Mouse (Mus musculus) neural tube, embryonic 15.5 days (tissue): ENCODE measurements around the gene Tmem183a. TPM values are rescaled to one million over a fixed set of nuclear protein-coding genes. Genes with fewer than 3 reads are reported as not detected.

Experiments used
- ATAC-seq: fragments of 200-750 bp; cut with Nextera tagmentation; 2 replicates; pipeline ENCODE4 v1.8.0; 2017; ENCODE audit warnings: mild to moderate bottlenecking, moderate TSS enrichment, moderate library complexity; ENCODE audit not compliant: low FRiP score
- H3K27ac ChIP-seq: fragments of 300-500 bp; sonication (generic); replicated peaks from 2 replicates; pipeline ENCODE4 v1.5.1; 2015; ENCODE audit warnings: mild to moderate bottlenecking, inconsistent platforms
- H3K27me3 ChIP-seq: fragments of 300-500 bp; sonication (generic); replicated peaks from 2 replicates; pipeline ENCODE4 v1.6.1; 2015; ENCODE audit warnings: inconsistent platforms
- H3K36me3 ChIP-seq: fragments of 300-500 bp; sonication (generic); 2 replicates; pipeline ENCODE4 v1.6.1; 2015; ENCODE audit warnings: inconsistent platforms
- H3K4me1 ChIP-seq: fragments of 300-500 bp; sonication (generic); 2 replicates; pipeline ENCODE4 v1.6.1; 2015; ENCODE audit warnings: inconsistent platforms
- H3K4me2 ChIP-seq: fragments of 300-500 bp; sonication (generic); 2 replicates; pipeline ENCODE4 v1.6.1; 2015; ENCODE audit warnings: inconsistent platforms, mild to moderate bottlenecking, moderate library complexity
- H3K4me3 ChIP-seq: fragments of 300-500 bp; sonication (generic); replicated peaks from 2 replicates; pipeline ENCODE4 v1.5.1; 2015; ENCODE audit warnings: mild to moderate bottlenecking, inconsistent platforms
- H3K9ac ChIP-seq: fragments of 300-500 bp; sonication (generic); replicated peaks from 2 replicates; pipeline ENCODE4 v1.6.1; 2015; ENCODE audit warnings: mild to moderate bottlenecking, inconsistent platforms
- H3K9me3 ChIP-seq: fragments of 300-500 bp; sonication (generic); replicated peaks from 2 replicates; pipeline ENCODE4 v1.6.1; 2016; ENCODE audit warnings: inconsistent platforms
- WGBS: fragments of 180-500 bp; shearing (Covaris S2); methylation state at CpG from one replicate; pipeline ENCODE4 v1.1.7; 2015; ENCODE audit warnings: mixed read lengths; 5-methylcytosine and 5-hydroxymethylcytosine counted together
- polyA plus RNA-seq: library from polyadenylated mRNA; unstranded; fragments of >200 nt; fragmentation: Nextera tagmentation; extraction: Ambion mirVana; gene quantifications from 2 replicates; pipeline ENCODE4 v1.2.1, GENCODE M21; 2015

Tmem183a gene
- polyA plus RNA-seq, 1 experiment from 2014 or later, result 110 TPM

GRCm38 (mm10) chr1:134335211-134335923 is 26.4 kb downstream of the Tmem183a start:
- Histone ChIP-seq H3K4me3 (no peak overlapping the region), H3K9me3 (no peaks in the 10 kb centered on the region), H3K27ac (no peak overlapping the region), H3K4me2 (no peak overlapping the region), H3K27me3 (no peaks in the 10 kb centered on the region), H3K36me3 (no peaks in the 10 kb centered on the region; the same call in 1 of the 2 replicates), H3K9ac (no peak overlapping the region), H3K4me1 (peaks cover 11% of the 10 kb centered on the region)
- ATAC-seq, result no peak
- WGBS, result 77% methylated on average over 13 of the region's 13 CpGs

DNA sequence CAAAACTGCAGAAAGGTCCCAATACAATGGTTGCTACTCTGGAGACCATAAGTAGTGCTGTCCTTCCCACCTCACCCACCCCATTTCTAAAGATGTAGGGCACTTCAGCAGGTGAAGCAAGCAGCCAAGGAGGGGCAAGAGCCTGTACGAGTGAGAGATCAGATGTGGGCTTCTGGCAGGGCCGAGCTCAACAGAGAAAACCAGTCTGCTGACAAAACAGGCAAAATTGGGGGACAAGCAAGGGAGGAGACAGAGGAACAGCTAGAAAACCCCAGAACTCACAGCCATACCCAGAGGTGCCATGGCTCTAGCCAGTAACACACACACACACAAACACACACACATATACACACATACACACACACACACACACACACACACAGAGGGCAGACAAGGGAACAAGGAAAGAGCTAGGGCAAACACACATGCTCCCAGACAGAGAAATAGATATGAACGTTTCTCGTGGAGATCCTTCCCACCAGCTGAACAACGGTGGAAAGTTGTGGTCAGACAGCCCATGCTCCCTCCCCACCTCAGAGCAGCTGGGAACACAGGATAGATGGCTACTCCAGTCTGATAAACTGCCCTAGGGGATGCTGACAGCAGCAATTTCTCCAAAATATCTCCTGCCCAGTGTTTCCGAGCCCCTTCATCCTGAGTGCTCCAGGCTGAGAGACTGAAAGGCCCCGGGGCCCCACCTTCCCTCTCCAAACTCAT is 27.5 kb downstream of the Tmem183a start:
- Histone ChIP-seq H3K27ac (no peak overlapping the region), H3K36me3 (no peaks in the 10 kb centered on the region; the same call in 1 of the 2 replicates), H3K4me1 (peaks cover 11% of the 10 kb centered on the region), H3K4me3 (no peak overlapping the region), H3K27me3 (no peaks in the 10 kb centered on the region), H3K9ac (no peak overlapping the region), H3K4me2 (no peak overlapping the region), H3K9me3 (no peaks in the 10 kb centered on the region)
- WGBS, result 78% methylated on average over 7 of the region's 7 CpGs
- ATAC-seq, result no peak

GRCm38 (mm10) chr1:134333371-134334110 is 28.2 kb downstream of the Tmem183a start:
- H3K4me2 ChIP-seq, result no peak overlapping the region
- no peaks in the 10 kb centered on the region for H3K36me3 ChIP-seq
- no peak overlapping the region for H3K27ac ChIP-seq
- H3K27me3 ChIP-seq, result no peaks in the 10 kb centered on the region
- WGBS, result 83% methylated on average over 10 of the region's 10 CpGs
- H3K9ac ChIP-seq, result no peak overlapping the region
- no peak overlapping the region for H3K4me3 ChIP-seq
- peaks cover 11% of the 10 kb centered on the region for H3K4me1 ChIP-seq
- no peaks in the 10 kb centered on the region for H3K9me3 ChIP-seq
- ATAC-seq, result no peak

GRCm38 (mm10) chr1:134332770-134333271 is 29.0 kb downstream of the Tmem183a start, which contains the start of gene Ppfia4:
Gene Ppfia4, minus strand, starts transcription at chr1:134332928.
- Histone ChIP-seq H3K9ac (0 out of 2 replicates have a peak within 1 kb of the TSS, but pooled peaks have one; percentile 7), H3K4me2 (peak within 1 kb of the TSS; percentile 6; the same call in 1 of the 2 replicates), H3K27me3 (no peaks in the 10 kb centered on the region), H3K36me3 (0 out of 2 replicates have a peak, but pooled peaks cover 2% of the 10 kb centered on the region), H3K4me1 (peaks cover 11% of the 10 kb centered on the region), H3K9me3 (no peaks in the 10 kb centered on the region), H3K27ac (no peak within 1 kb of the TSS), H3K4me3 (no peak within 1 kb of the TSS)
- ATAC-seq, result peak; percentile 42; the same call in 1 of the 2 replicates
- WGBS, result 52% methylated on average over 13 of the region's 13 CpGs

- 0 out of 2 replicates have a peak, but pooled peaks have one; percentile 34 for ATAC-seq
- H3K9me3 ChIP-seq, result no peaks in the 10 kb centered on the region
- no peak overlapping the region for H3K27ac ChIP-seq
- H3K4me1 ChIP-seq, result peaks cover 11% of the 10 kb centered on the region
- no peak overlapping the region for H3K4me3 ChIP-seq
- H3K4me2 ChIP-seq, result no peak overlapping the region
- H3K27me3 ChIP-seq, result no peaks in the 10 kb centered on the region
- 64% methylated on average over 20 of the region's 20 CpGs for WGBS
- H3K9ac ChIP-seq, result no peak overlapping the region
- peaks cover 5% of the 10 kb centered on the region; the same call in 1 of the 2 replicates for H3K36me3 ChIP-seq
These were observed 29.7 kb downstream of the Tmem183a start for GRCm38 (mm10) chr1:134331879-134332635.

- no peak for ATAC-seq
These were observed 34.9 kb downstream of the Tmem183a start for GRCm38 (mm10) chr1:134326841-134327346.

GRCm38 (mm10) chr1:134322591-134322990 is 39.2 kb downstream of the Tmem183a start:
- H3K27ac ChIP-seq, result no peak overlapping the region
- no peaks in the 10 kb centered on the region for H3K27me3 ChIP-seq
- H3K36me3 ChIP-seq, result peaks cover 32% of the 10 kb centered on the region
- H3K4me2 ChIP-seq, result no peak overlapping the region
- H3K9me3 ChIP-seq, result no peaks in the 10 kb centered on the region
- no peak overlapping the region for H3K4me3 ChIP-seq
- 93% methylated on average over 6 of the region's 6 CpGs for WGBS
- peaks cover 6% of the 10 kb centered on the region for H3K4me1 ChIP-seq
- no peak for ATAC-seq
- H3K9ac ChIP-seq, result no peak overlapping the region

More at GRCm38 (mm10) chr1:134326841-134327346, 34.9 kb downstream of the Tmem183a start:
- Histone ChIP-seq H3K4me2 (no peak overlapping the region), H3K9me3 (no peaks in the 10 kb centered on the region), H3K9ac (no peak overlapping the region), H3K4me1 (no peaks in the 10 kb centered on the region), H3K4me3 (no peak overlapping the region), H3K27ac (no peak overlapping the region), H3K36me3 (peaks cover 30% of the 10 kb centered on the region), H3K27me3 (no peaks in the 10 kb centered on the region)
- WGBS, result 92% methylated on average over 12 of the region's 12 CpGs

DNA sequence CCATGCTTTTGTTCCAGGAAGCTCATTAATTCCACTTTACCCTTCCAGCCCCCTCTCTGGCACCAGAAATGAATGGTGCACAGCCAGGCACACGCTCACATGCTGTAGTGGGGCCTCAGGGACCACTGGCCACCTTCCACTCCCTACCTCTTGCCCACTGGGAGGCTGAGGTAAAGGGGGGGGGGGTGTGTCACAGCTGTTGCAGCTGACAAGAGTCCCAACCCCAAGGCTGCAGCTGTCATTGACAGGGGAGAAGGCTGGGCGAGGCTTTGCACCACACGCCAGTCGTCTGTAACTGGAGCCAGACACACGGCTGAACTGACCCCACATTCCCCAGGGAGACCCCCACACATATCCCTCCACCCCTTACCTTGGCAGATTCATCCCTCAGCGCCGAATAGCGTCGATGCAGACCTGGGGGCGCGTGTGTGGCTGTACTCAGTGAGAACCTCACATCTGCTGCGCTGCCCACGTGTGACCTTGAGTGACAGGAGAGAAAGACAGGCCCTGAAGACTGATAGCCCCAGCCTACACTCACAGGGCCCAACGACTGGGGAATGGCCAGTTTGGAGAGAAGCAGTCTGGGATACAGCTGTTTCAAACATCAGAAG is 41.0 kb downstream of the Tmem183a start:
- no peak overlapping the region for H3K4me3 ChIP-seq
- H3K27ac ChIP-seq, result no peak overlapping the region
- no peak overlapping the region for H3K4me2 ChIP-seq
- H3K9me3 ChIP-seq, result no peaks in the 10 kb centered on the region
- peaks cover 6% of the 10 kb centered on the region for H3K4me1 ChIP-seq
- H3K27me3 ChIP-seq, result no peaks in the 10 kb centered on the region
- H3K36me3 ChIP-seq, result peaks cover 35% of the 10 kb centered on the region
- no peak overlapping the region for H3K9ac ChIP-seq
- WGBS, result 38% methylated on average over 14 of the region's 14 CpGs
- ATAC-seq, result peak; percentile 36; the same call in 1 of the 2 replicates

- Histone ChIP-seq H3K36me3 (peaks cover 30% of the 10 kb centered on the region), H3K9ac (no peak overlapping the region), H3K4me3 (no peak overlapping the region), H3K9me3 (no peaks in the 10 kb centered on the region), H3K4me2 (no peak overlapping the region), H3K27me3 (no peaks in the 10 kb centered on the region), H3K4me1 (peaks cover 6% of the 10 kb centered on the region), H3K27ac (no peak overlapping the region)
- no peak for ATAC-seq
- WGBS, result 55% methylated on average over 5 of the region's 5 CpGs
These were observed 43.5 kb downstream of the Tmem183a start for GRCm38 (mm10) chr1:134318261-134318660.

- H3K27me3 ChIP-seq, result no peaks in the 10 kb centered on the region
- ATAC-seq, result no peak
- peaks cover 6% of the 10 kb centered on the region for H3K4me1 ChIP-seq
- H3K36me3 ChIP-seq, result peaks cover 46% of the 10 kb centered on the region
- no peak overlapping the region for H3K4me3 ChIP-seq
- 86% methylated on average over 9 of the region's 9 CpGs for WGBS
- no peaks in the 10 kb centered on the region for H3K9me3 ChIP-seq
- H3K27ac ChIP-seq, result no peak overlapping the region
- H3K9ac ChIP-seq, result no peak overlapping the region
- no peak overlapping the region for H3K4me2 ChIP-seq
These were observed 45.4 kb downstream of the Tmem183a start for GRCm38 (mm10) chr1:134316361-134316760.
